ENCODE assay signal across 8 mouse cellular contexts in the genomic region with DNA sequence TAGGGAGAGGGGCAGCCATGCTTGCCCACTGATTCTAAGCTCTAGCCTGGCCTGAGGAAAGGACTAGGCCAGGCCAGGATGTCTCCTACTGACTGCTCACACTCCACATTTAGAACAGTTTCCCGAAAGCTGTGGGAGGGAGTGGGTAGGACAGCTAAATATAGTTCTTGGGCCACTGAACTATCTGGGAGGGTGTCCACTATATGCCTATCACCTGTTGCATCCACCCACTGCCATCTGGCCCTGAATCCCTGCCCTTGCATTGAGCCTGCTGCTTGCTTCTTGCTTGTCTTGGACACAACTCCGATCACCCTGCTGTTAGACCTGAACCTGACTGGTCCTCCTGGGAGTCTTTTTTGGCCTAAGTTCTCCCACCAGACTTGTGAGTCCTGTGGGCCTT. TPM values are rescaled to one million over a fixed set of nuclear protein-coding genes. Genes with fewer than 3 reads are reported as not detected.
A peak's percentile ranks its signal among the peaks of the same experiment; 100 is the strongest.
DNase-seq lines count a peak whose midpoint lies in the region; ATAC-seq and TF ChIP-seq lines count a peak whose summit lies in the region.

A gene (plus strand): TSS at position 262 of the 400 bp plus-strand sequence.

- no peaks in the 10 kb centered on the region for H3K27me3 ChIP-seq in embryonic facial prominence, embryonic 14.5 days (replicated peaks; ENCODE audit: control insufficient read depth, insufficient read depth, low read length)
- peaks cover 8% of the 10 kb centered on the region; the same call in 1 of the 2 replicates for H3K27me3 ChIP-seq in midbrain, embryonic 13.5 days

- TF ChIP-seq CTCF in lung, adult 2 months (IDR thresholded peaks at IDR 0.05; ENCODE audit: insufficient read depth, low read length), result no peak

- peak within 1 kb of the TSS; percentile 42 for H3K4me2 ChIP-seq in embryonic facial prominence, embryonic 14.5 days (ENCODE audit: low read depth, low read length)
- H3K4me2 ChIP-seq in midbrain, embryonic 13.5 days (replicated peaks), result peak within 1 kb of the TSS; percentile 27; the same call in 1 of the 2 replicates

- H3K9me3 ChIP-seq in embryonic facial prominence, embryonic 14.5 days (ENCODE audit: control insufficient read depth, low read length), result no peaks in the 10 kb centered on the region
- no peaks in the 10 kb centered on the region for H3K9me3 ChIP-seq in midbrain, embryonic 13.5 days

- ATAC-seq in embryonic facial prominence, embryonic 14.5 days (ENCODE audit: low read depth), result no peak
- ATAC-seq in midbrain, embryonic 13.5 days, result no peak

- H3K9ac ChIP-seq in embryonic facial prominence, embryonic 14.5 days (ENCODE audit: low read depth, low read length), result peak within 1 kb of the TSS; percentile 56
- peak within 1 kb of the TSS; percentile 48; the same call in 1 of the 2 replicates for H3K9ac ChIP-seq in midbrain, embryonic 13.5 days (replicated peaks)

- peaks cover 5% of the 10 kb centered on the region; the same call in 1 of the 2 replicates for H3K4me1 ChIP-seq in lung, adult 2 months (ENCODE audit: control insufficient read depth, insufficient read depth, low read length)
- peaks cover 6% of the 10 kb centered on the region; the same call in 1 of the 2 replicates for H3K4me1 ChIP-seq in embryonic facial prominence, embryonic 14.5 days (ENCODE audit: control insufficient read depth, insufficient read depth, low read length)
- H3K4me1 ChIP-seq in midbrain, embryonic 13.5 days (replicated peaks), result peaks cover 8% of the 10 kb centered on the region

- H3K36me3 ChIP-seq in embryonic facial prominence, embryonic 14.5 days (ENCODE audit: control insufficient read depth, insufficient read depth, low read length), result no peaks in the 10 kb centered on the region
- no peaks in the 10 kb centered on the region for H3K36me3 ChIP-seq in midbrain, embryonic 13.5 days

- intact Hi-C loops in heart, postnatal 25 days (cut with DNase I), result no loop called here

- no peak for DNase-seq in lung, adult 2 months
- no peak for DNase-seq in lung, postnatal 10 days
- peak; percentile 22 for DNase-seq in embryonic facial prominence, embryonic 14.5 days (ENCODE audit: low spot score)
- peak; percentile 7 for DNase-seq in heart, postnatal 25 days (ENCODE audit: low spot score)
- no peak for DNase-seq in ovary, postnatal 10 days (ENCODE audit: low spot score)
- DNase-seq in frontal cortex, postnatal 10 days (ENCODE audit: low spot score in 2 of 2), result no peak
- DNase-seq in spleen, postnatal 36 days (ENCODE audit: low spot score in 2 of 2), result no peak

- H3K27ac ChIP-seq in embryonic facial prominence, embryonic 14.5 days (replicated peaks; ENCODE audit: low read depth, low read length), result peak within 1 kb of the TSS; percentile 76
- H3K27ac ChIP-seq in midbrain, embryonic 13.5 days, result no peak within 1 kb of the TSS

- TF ChIP-seq POLR2A in lung, adult 2 months (IDR thresholded peaks at IDR 0.05; ENCODE audit: borderline replicate concordance, extremely low read depth, low read depth, low read length), result no peak

- WGBS in lung, adult 2 months, result 75% methylated on average over 2 of the region's 2 CpGs
- 89% methylated on average over 2 of the region's 2 CpGs for WGBS in embryonic facial prominence, embryonic 14.5 days
- 96% methylated on average over 2 of the region's 2 CpGs for WGBS in midbrain, embryonic 13.5 days

- peak within 1 kb of the TSS; percentile 47 for H3K4me3 ChIP-seq in lung, adult 2 months (replicated peaks; ENCODE audit: extremely low read depth, low read depth, low read length)
- peak within 1 kb of the TSS; percentile 13 for H3K4me3 ChIP-seq in embryonic facial prominence, embryonic 14.5 days (ENCODE audit: low read depth, low read length)
- no peak within 1 kb of the TSS for H3K4me3 ChIP-seq in midbrain, embryonic 13.5 days (replicated peaks)

RNA-seq across cellular contexts. Expression of the gene that starts here (rescaled TPM):
- polyA plus RNA-seq in lung, adult 2 months (2012; rRNA removed), result 5.1 and 15.4 TPM in 2 replicates
- polyA plus RNA-seq in embryonic facial prominence, embryonic 14.5 days (2014; fragmentation: Nextera tagmentation; extraction: Ambion mirVana), result 4.2 and 5.3 TPM in 2 replicates
- total RNA-seq in heart, postnatal 25 days (2021), result 100 to 1,000 TPM; 301 to 325 TPM
- polyA plus RNA-seq in midbrain, embryonic 13.5 days (2015; fragmentation: Nextera tagmentation; extraction: Ambion mirVana), result not detected in 2 replicates

Comparison
In these comparisons a context has a peak if more than half of its experiments do, and no peak if none do; other contexts are left out.
1. DNase-seq: peak in embryonic facial prominence, embryonic 14.5 days (single experiment) and heart, postnatal 25 days (single experiment); none in lung, adult 2 months (single experiment), lung, postnatal 10 days (single experiment), ovary, postnatal 10 days (single experiment), frontal cortex, postnatal 10 days (0 of 2) and spleen, postnatal 36 days (0 of 2).